Mouse (Mus musculus): Measurements from ENCODE around the gene Kcnh4. TPM values are rescaled to one million over a fixed set of nuclear protein-coding genes. Genes with fewer than 3 reads are reported as not detected.

Gene Kcnh4
- total RNA-seq, 2 experiments from 2014 or later = not detected

GRCm38 (mm10) chr11:100690389-100690788 lies 69.4 kb downstream of the Kcnh4 start:
- intact Hi-C loops (cut with DNase I) = no loop called here
- DNase-seq = peak in 1 of 2 experiments; percentile 16

Other genes starting within 250 kb of the Kcnh4 start
- 10 to 100 TPM; 38.9 to 41.2 TPM for gene Acly, start 231.9 kb downstream of the Kcnh4 start, total RNA-seq (2021)
- under 1 TPM; 0.24 to 0.36 TPM for gene Ttc25, start 214.3 kb downstream of the Kcnh4 start, total RNA-seq (2021)
- 1 to 10 TPM; 6.2 to 7.6 TPM for gene Cnp, start 185.0 kb downstream of the Kcnh4 start, total RNA-seq (2021)
- gene Nkiras2, start 140.7 kb downstream of the Kcnh4 start, total RNA-seq (2021) = 10 to 100 TPM; 53.4 to 55.2 TPM
- 100 to 1,000 TPM; 158 TPM for gene Dnajc7, start 139.8 kb downstream of the Kcnh4 start, total RNA-seq (2021)
- gene Zfp385c, start 67.5 kb downstream of the Kcnh4 start, total RNA-seq (2021) = under 1 TPM; 0.10 to 0.29 TPM
- gene Dhx58, start 55.7 kb downstream of the Kcnh4 start, total RNA-seq (2021) = under 1 TPM; 0.76 to 1.00 TPM
- gene Kat2a, start 47.5 kb downstream of the Kcnh4 start, total RNA-seq (2021) = 10 to 100 TPM; 12.9 to 13.7 TPM
- gene Hspb9, start 46.1 kb downstream of the Kcnh4 start, total RNA-seq (2021) = not detected
- gene Rab5c, start 21.7 kb downstream of the Kcnh4 start, total RNA-seq (2021) = 10 to 100 TPM; 70.4 to 74.6 TPM
- gene Hcrt, start 3.0 kb upstream of the Kcnh4 start, total RNA-seq (2021) = not detected
- gene Ghdc, start 11.0 kb upstream of the Kcnh4 start, total RNA-seq (2021) = 10 to 100 TPM; 12.7 to 13.3 TPM
- gene Stat5b, start 90.8 kb upstream of the Kcnh4 start, total RNA-seq (2021) = 10 to 100 TPM; 62.4 to 66.5 TPM
- 10 to 100 TPM; 28.1 to 28.7 TPM for gene Stat5a, start 99.4 kb upstream of the Kcnh4 start, total RNA-seq (2021)
- 100 to 1,000 TPM; 103 to 107 TPM for gene Stat3, start 179.6 kb upstream of the Kcnh4 start, total RNA-seq (2021)
- 100 to 1,000 TPM; 336 to 338 TPM for gene Cavin1, start 210.9 kb upstream of the Kcnh4 start, total RNA-seq (2021)
- gene Atp6v0a1, start 249.5 kb upstream of the Kcnh4 start, total RNA-seq (2021) = 10 to 100 TPM; 89.3 to 90.2 TPM